Mouse (Mus musculus) hematopoietic multipotent progenitor cell, adult 10-12 weeks (in vitro differentiated cells): Measurements from ENCODE around the gene Duxf3. TPM values are rescaled to one million over a fixed set of nuclear protein-coding genes. Genes with fewer than 3 reads are reported as not detected.

Source experiments
- polyA plus RNA-seq: library from polyadenylated mRNA; stranded (reverse); fragments of >175 nt; gene quantifications from 2 replicates; pipeline ENCODE4 v1.2.3, GENCODE M21; 2012; ENCODE audit warnings: low replicate concordance

Duxf3 gene
- polyA plus RNA-seq: not detected in 2 replicates

DNA sequence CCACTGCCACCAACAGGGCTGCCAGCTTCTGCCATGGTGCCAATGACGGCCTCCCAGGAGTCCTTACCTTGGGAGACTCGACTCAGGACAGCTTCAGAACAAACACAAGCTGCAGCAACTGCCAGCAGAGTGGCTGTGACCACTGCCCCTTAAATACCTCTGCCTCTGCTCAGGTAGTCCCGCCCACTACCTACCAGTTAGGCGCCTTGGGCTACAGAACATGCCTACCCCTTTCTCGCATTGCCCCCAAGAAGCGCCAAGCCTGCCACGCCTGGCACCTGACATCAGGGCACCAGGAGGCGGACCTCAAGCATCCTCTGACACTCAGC is at the start of gene Duxf3:
TSS of gene Duxf3 (minus strand) at position 35 of the 329 bp plus-strand sequence.

DNA sequence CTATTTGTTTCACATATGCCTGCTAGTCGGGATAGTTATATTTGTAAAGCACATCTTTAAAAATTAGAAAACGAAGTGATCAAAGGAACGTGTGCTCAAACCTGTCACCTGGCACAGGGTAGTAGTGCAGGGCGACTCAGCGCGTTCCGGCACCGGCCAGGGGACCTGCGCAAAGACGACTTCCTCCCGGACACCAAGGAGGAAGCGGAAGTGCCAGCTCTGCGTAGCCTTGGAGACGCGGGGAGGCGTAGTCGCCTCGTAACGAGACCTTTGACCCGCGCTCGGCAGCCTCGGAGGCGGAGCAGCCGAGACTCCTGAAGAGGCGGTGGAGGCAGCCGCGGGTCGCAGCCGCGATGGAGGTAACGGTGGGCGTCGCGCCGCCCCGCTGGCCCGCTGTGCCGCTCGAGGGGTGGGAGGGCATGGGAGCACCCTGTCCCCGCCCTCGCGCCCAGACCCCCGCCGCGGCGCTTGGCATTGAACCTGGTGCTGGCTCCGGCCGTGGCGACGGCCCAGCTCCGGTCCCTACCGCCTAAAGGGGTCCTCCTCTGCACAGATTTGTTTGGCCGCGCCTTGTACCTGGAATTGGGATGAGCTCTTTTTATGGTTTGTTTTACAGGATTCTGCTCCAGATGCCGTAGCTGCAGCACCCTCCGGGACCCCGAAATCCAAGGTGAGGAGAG is 22.9 kb upstream of the Duxf3 start, which contains the start of gene Gcc2:
TSS of gene Gcc2 (plus strand) at position 285 of the 680 bp plus-strand sequence.

DNA sequence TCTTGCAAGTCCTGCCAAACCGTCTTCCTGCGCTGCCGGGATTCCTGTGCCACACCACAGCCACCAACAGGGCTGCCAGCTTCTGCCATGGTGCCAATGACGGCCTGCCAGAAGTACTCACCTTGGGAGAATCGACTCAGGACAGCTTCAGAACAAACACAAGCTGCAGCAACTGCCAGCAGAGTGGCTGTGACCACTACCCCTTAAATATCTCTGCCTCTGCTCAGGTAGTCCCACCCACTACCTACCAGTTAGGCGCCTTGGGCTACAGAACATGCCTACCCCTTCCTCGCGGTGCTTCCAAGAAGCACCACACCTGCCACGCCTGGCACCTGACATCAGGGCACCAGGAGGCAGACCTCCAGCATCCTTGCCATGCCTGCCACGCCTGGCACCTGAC is 4.1 kb upstream of the Duxf3 start, which contains the start of gene Gm4981:
TSS of gene Gm4981 (minus strand) at position 89 of the 400 bp plus-strand sequence.

GRCm38 (mm10) chr10:58224827-58225785 is 7.4 kb downstream of the Duxf3 start, which contains the start of gene AW822073:
Gene AW822073 (minus strand): TSS chr10:58224930.

Other genes with a start within 250 kb of the Duxf3 start
- gene AW822073, start 7.7 kb downstream of the Duxf3 start, polyA plus RNA-seq: not detected in 2 replicates
- gene Gm4981, start 4.0 kb upstream of the Duxf3 start, polyA plus RNA-seq: not detected in 2 replicates
- gene Gcc2, start 22.8 kb upstream of the Duxf3 start, polyA plus RNA-seq: 10.0 TPM in 2 replicates
- 2.1 and 3.8 TPM in 2 replicates for gene Lims1, start 90.8 kb upstream of the Duxf3 start, polyA plus RNA-seq
- 2.1 and 5.9 TPM in 2 replicates for gene Ranbp2, start 214.2 kb upstream of the Duxf3 start, polyA plus RNA-seq